Mouse (Mus musculus) T-helper 17 cell (primary cell): ENCODE data around the gene Rcan2.

Source experiments
- in situ Hi-C, 2 experiments: fragments of 300-600 bp; cut with MboI, MseI; formaldehyde crosslinking; loops; 1 replicate in 1 of 2; 2 replicates in 1 of 2; pipeline ENCODE4 v1.15.1; 2025; ENCODE audit warnings: high pct_unique_total_duplicates in 2 of 2

Gene Rcan2

DNA sequence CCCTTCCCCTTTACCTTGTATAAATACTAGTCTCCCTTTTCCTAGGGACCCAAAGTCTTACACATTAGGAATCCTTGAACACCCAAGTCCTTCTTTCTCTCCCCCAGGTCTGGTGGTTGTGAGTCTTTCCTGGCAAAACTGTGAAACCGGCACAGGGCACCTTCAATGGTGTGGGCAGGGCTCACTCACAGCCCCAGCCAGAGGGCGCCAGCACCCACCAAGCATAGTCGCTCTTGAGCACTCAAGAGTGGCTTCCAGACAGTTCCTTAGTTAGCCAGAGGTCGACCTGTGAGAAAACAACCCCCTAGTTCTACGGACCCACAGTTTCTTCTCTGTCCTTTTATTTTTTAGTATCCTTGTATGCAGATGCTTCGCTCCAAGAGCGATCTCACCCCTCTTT lies at the start of gene Rcan2:
Gene Rcan2, plus strand, starts transcription at position 275 of the 400 bp plus-strand sequence.
- in situ Hi-C loops, result loop anchor here in 1 of 2 experiments (5.0 kb wide), 1 partner anchor 1116 kb away; no protein-coding TSS in a partner anchor

GRCm38 (mm10) chr17:43752811-43753210 lies 48.3 kb upstream of the Rcan2 start:
- in situ Hi-C loops, result no loop called here

DNA sequence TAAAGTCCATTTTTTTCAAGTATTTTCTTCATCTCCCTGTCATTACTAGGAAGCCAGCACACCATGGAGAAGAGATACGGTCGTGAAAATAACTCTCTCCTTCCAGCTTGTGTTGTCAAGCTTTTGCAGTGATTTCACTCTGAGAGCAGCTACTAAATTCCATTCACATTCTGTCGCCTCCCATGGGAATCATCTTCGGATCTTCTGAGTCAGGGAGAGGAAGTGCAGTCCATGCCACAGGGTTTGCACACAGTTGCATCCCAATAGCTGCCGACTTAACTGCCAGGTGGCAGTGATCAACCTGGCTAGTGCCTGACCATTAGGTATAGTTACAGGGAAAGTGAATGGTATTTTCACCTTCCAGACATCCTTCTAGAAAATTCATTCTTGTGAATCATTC lies 46.5 kb upstream of the Rcan2 start:
- in situ Hi-C loops, result no loop called here

GRCm38 (mm10) chr17:43758607-43759259 lies 42.4 kb upstream of the Rcan2 start:
- in situ Hi-C loops, result no loop called here

DNA sequence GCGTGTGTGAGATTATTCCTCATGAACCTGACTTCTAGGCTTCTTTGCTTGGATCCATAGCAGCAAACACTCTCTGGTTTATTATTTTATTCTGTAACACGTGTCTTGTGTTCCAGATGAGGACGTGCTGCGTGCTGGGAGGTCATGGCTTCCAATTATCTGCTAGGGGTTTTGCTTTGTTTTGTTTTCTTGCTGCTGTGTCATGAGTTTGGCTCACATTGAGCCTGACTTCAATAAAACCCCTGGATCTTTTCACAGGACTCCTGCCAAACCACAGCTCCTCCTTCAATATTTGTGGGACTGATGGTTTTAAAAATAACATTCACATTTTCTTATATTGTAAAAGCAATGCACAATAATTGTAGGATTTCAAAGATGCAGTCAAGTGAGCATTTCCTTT lies 16.6 kb upstream of the Rcan2 start:
- in situ Hi-C loops, result no loop called here

GRCm38 (mm10) chr17:43788222-43788621 lies 12.9 kb upstream of the Rcan2 start:
- in situ Hi-C loops, result no loop called here

- in situ Hi-C loops, result no loop called here
Measured at GRCm38 (mm10) chr17:43789376-43789775, 11.8 kb upstream of the Rcan2 start.

DNA sequence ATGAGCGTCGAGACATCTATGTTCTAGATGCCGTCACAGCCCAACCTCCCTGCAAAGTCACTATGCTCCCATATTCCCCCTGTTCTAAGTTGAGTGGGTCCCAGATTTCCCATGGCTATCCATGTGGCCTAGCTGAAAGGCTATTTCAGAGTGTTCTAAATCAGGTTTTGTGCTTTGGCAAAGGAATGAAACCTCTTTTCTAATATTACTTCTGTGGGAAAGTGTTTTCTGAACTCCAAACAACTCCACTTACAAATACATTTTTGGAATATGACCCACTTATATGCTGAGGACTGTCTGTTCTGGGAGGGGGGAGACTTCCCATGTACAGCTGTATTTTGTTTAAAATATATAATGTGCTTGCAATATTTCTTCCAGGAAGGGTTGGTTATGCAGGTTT lies 9.4 kb upstream of the Rcan2 start:
- in situ Hi-C loops, result loop anchor here in 1 of 2 experiments (10.0 kb wide), 1 partner anchor 1473 kb away; no protein-coding TSS in a partner anchor

- in situ Hi-C loops, result loop anchor here in 1 of 2 experiments (10.0 kb wide), 1 partner anchor 1470 kb away; no protein-coding TSS in a partner anchor
Measured at GRCm38 (mm10) chr17:43794731-43795280, 6.3 kb upstream of the Rcan2 start.

GRCm38 (mm10) chr17:43801595-43802373 lies 633 bp downstream of the Rcan2 start:
- in situ Hi-C loops, result loop anchor here in 1 of 2 experiments (5.0 kb wide), 1 partner anchor 1116 kb away; no protein-coding TSS in a partner anchor

DNA sequence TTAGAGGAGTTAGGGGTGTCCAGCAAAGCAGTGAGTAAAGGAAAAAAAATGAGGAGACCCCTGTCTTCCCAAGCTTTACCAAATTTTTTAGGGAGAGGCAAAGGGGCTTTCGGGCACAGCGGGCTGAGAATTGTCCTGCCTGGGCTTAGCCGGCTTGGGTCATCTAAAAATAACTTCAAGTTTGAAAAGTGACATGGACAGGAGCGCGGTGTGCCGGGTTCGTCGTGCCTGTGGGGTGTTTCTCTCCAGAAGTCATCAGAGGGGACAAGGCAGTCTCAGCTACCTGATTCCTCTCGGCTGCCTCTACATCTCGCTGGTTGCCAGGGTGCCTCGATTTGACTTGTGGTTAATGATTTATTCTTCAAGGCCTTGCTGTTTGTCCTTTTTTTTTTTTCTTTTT lies 1.3 kb downstream of the Rcan2 start:
- in situ Hi-C loops, result loop anchor here in 1 of 2 experiments (5.0 kb wide), 1 partner anchor 1115 kb away; no protein-coding TSS in a partner anchor

GRCm38 (mm10) chr17:43803111-43803510 lies 2.0 kb downstream of the Rcan2 start:
- in situ Hi-C loops, result loop anchor here in 1 of 2 experiments (5.0 kb wide), 1 partner anchor 1114 kb away; no protein-coding TSS in a partner anchor

DNA sequence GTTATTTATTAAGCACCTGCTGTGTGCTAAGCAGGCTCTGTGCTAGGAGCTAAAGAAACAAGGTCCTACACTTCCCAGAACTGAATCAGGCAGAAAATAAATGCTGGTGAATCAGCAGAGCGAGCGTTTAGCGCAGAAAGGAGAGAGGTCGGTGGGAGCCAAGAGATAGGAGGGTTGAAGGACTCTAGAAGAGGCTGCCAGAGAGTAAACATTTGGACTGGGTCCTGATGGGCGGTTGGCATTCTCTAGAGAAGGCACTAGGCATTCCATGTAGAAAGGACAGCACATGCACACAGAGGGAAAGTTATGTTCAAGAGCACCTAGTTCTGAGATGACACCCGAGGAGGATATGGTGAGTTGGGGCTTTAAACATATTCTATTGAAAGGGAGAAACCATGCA lies 2.6 kb downstream of the Rcan2 start:
- in situ Hi-C loops, result loop anchor here in 1 of 2 experiments (5.0 kb wide), 1 partner anchor 1114 kb away; no protein-coding TSS in a partner anchor

- in situ Hi-C loops, result no loop called here
Measured at GRCm38 (mm10) chr17:43806841-43807240, 5.7 kb downstream of the Rcan2 start.

- in situ Hi-C loops, result no loop called here
Measured at GRCm38 (mm10) chr17:43811453-43811852, 10.3 kb downstream of the Rcan2 start.

- in situ Hi-C loops, result no loop called here
Measured at GRCm38 (mm10) chr17:43815376-43815775, 14.2 kb downstream of the Rcan2 start.

DNA sequence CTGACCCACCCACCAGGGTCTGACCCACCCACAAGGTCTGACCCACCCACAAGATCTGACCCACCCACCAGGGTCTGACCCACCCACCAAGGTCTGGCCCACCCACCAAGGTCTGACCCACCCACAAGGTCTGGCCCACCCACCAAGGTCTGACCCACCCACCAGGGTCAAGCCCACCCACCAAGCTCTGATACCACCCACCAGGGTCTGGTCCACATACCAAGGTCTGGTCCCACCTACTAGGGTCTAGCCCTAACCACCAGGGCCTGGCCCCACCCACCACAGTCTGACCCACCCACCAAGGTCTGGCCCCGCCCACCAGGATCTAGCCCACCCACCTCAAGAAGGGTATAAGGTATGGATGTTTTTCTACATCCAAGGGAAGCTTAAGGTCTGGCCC lies 15.3 kb downstream of the Rcan2 start:
- in situ Hi-C loops, result no loop called here

DNA sequence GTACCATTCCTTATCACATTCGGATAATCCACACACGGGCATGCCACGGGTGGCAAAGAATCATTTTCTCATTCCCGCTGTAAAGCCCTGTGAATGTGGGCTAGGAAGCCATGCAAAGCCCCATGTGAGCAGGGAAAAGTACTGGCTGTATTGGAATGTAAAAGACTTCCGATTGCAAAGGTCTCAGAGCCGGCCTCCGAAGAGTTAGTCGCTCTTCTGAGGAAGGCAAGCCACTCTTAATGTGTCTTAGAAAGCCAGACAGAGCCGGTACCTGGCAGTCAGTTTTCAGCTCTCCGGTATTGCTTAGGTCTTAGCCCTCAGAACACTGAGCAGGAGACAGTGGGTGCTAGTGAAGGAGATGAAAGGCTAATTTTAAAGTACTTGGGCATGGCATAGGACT lies 16.0 kb downstream of the Rcan2 start:
- in situ Hi-C loops, result no loop called here

- in situ Hi-C loops, result no loop called here
Measured at GRCm38 (mm10) chr17:43818390-43818789, 17.2 kb downstream of the Rcan2 start.

GRCm38 (mm10) chr17:43820904-43821303 lies 19.8 kb downstream of the Rcan2 start:
- in situ Hi-C loops, result no loop called here

DNA sequence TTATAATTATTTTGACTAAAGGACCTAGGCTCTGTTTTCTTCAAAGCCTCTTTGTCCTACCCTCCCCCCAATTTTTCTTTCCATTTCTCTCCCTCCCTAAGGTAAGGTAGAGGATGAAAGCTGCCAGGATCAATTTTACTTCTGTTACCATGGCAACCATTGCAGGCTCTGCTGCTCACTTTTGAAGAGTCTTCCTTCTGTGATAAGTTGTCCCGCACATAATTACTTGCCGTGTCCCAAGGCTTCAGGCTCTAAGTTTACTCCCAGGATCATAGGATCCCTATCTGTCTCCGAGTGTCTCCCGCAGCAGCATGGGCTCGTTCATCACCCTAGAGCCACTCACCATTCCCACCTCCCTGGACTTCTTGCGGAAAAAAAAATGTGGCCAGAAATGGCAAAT lies 21.1 kb downstream of the Rcan2 start:
- in situ Hi-C loops, result no loop called here

DNA sequence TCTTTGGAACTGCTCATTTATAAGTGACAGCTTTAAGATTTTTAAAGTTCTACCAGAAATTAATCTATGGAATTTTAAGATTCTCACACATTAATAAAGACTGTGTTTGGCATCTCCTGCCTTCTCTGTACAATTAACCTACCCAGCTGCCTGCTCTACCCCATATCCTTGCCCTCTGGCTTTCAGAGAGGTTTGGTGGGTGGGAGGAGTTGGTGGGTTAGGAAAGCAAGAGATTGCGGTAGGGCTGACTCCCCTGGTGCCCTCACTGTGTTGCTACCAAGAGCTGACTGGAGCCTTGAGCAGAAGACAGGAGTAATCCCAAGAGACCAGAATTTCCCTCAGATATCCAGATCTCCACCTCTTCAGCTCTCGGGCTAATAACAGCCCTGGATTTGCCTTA lies 21.5 kb downstream of the Rcan2 start:
- in situ Hi-C loops, result no loop called here
